Mouse (Mus musculus) heart, adult 2 months (tissue): Measurements from ENCODE around the gene Nxph4. TPM values are rescaled to one million over a fixed set of nuclear protein-coding genes. Genes with fewer than 3 reads are reported as not detected.
A peak's percentile ranks its signal among the peaks of the same experiment; 100 is the strongest.

Experiments
- DNase-seq, 2 experiments: peaks; one replicate each; pipeline ENCODE4 v3.0.0; 2021
- H3K27ac ChIP-seq: fragments of 200-600 bp; 2 replicates; pipeline ENCODE4 v1.8.1; 2022
- H3K27me3 ChIP-seq: fragments of 200-500 bp; 2 replicates; pipeline ENCODE4 v1.6.1; 2012; ENCODE audit warnings: mild to moderate bottlenecking, low read length, inconsistent platforms, mixed read lengths; ENCODE audit not compliant: control insufficient read depth, insufficient read depth
- H3K36me3 ChIP-seq: fragments of 200-500 bp; 2 replicates; pipeline ENCODE4 v1.6.1; 2012; ENCODE audit warnings: low read length, inconsistent platforms; ENCODE audit not compliant: control insufficient read depth, insufficient read depth
- H3K4me1 ChIP-seq: fragments of 200-500 bp; 2 replicates; pipeline ENCODE4 v1.6.1; 2011; ENCODE audit warnings: low read length; ENCODE audit not compliant: control insufficient read depth, insufficient read depth
- H3K4me3 ChIP-seq: fragments of 200-600 bp; 2 replicates; pipeline ENCODE4 v1.8.1; 2022
- H3K79me2 ChIP-seq: fragments of 200-500 bp; replicated peaks from 2 replicates; pipeline ENCODE4 v1.6.1; 2012; ENCODE audit warnings: mild to moderate bottlenecking, inconsistent platforms, low read length, moderate library complexity, mixed read lengths; ENCODE audit not compliant: control insufficient read depth, insufficient read depth
- H3K9ac ChIP-seq: fragments of 200-500 bp; 2 replicates; pipeline ENCODE4 v1.6.1; 2012; ENCODE audit warnings: low read depth, mild to moderate bottlenecking, control low read depth, inconsistent platforms, low read length, mixed read lengths
- CTCF ChIP-seq: fragments of 200-600 bp; IDR thresholded peaks from 2 replicates; pipeline ENCODE4 v1.8.1; 2022; ENCODE audit warnings: antibody characterized with exemption, mild to moderate bottlenecking, moderate library complexity
- EP300 ChIP-seq: fragments of 200-500 bp; IDR thresholded peaks from 2 replicates; pipeline ENCODE4 v1.6.1; 2011; ENCODE audit warnings: low read depth, low read length, control low read depth; ENCODE audit not compliant: insufficient read depth
- POLR2A ChIP-seq: fragments of 200-500 bp; IDR thresholded peaks from 2 replicates; pipeline ENCODE4 v1.6.1; 2011; ENCODE audit warnings: mild to moderate bottlenecking, low read depth, low read length, control low read depth; ENCODE audit not compliant: insufficient read depth
- WGBS: fragments of 180-500 bp; shearing (Covaris S2); methylation state at CpG from one replicate; pipeline ENCODE4 v1.1.7; 2018; 5-methylcytosine and 5-hydroxymethylcytosine counted together
- intact Hi-C: fragments of 180-260 bp; cut with DNase I; formaldehyde crosslinking; loops from one replicate; pipeline ENCODE4 v1.15.1; 2025
- polyA plus RNA-seq: library from polyadenylated mRNA; depleted of rRNA; stranded (reverse); fragments of >200 nt; gene quantifications from 2 replicates; pipeline ENCODE4 v1.2.3, GENCODE M21; 2012
- total RNA-seq, 2 experiments: library from RNA; stranded (reverse); gene quantifications; 2 replicates each; pipeline ENCODE4 v1.2.3; 2021

The Nxph4 gene
- total and polyA plus RNA-seq, 3 experiments = 0.34 to 0.68 (median 0.39) TPM

GRCm38 (mm10) chr10:127575741-127576140 is 41.4 kb upstream of the Nxph4 start:
- 73% methylated on average over 7 of the region's 7 CpGs for WGBS
- Histone ChIP-seq H3K4me1 (peaks cover 5% of the 10 kb centered on the region; the same call in 1 of the 2 replicates), H3K9ac (no peak overlapping the region), H3K4me3 (no peak overlapping the region), H3K27me3 (no peaks in the 10 kb centered on the region), H3K79me2 (no peaks in the 10 kb centered on the region), H3K27ac (peak overlapping the region; percentile 50), H3K36me3 (no peaks in the 10 kb centered on the region)
- no peak for DNase-seq
- TF ChIP-seq CTCF (no peak), EP300 (no peak), POLR2A (no peak)
- intact Hi-C loops = loop anchor here (2.0 to 5.0 kb wide), 2 partner anchors 47 to 362 kb away; no protein-coding TSS in a partner anchor

DNA sequence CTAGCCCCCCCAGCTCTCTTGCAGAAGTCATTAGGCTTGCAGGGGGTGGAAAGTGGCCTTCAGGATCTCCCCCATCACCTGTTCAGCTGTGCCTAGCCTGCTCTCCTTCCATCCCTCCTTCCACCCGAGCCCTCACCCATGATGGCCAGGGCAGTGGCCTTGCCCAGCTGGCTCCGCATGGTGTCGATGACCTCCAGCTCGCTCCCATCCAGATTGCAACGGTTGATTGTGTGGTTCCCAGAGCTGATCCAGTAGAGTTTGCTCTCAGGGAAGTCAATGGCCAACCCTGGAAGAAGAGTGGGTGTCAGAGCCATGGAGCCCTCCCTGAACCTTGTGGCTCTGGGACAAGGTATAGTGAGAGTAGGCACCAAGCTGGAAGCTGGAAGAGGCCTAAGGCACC is 37.9 kb upstream of the Nxph4 start:
- H3K4me3 ChIP-seq = no peak overlapping the region
- H3K36me3 ChIP-seq = no peaks in the 10 kb centered on the region
- H3K27me3 ChIP-seq = no peaks in the 10 kb centered on the region
- no peak overlapping the region for H3K27ac ChIP-seq
- no peak overlapping the region for H3K9ac ChIP-seq
- WGBS = 84% methylated on average over 5 of the region's 5 CpGs
- H3K4me1 ChIP-seq = peaks cover 6% of the 10 kb centered on the region; the same call in 1 of the 2 replicates
- DNase-seq = no peak
- H3K79me2 ChIP-seq = no peaks in the 10 kb centered on the region
- intact Hi-C loops = no loop called here
- TF ChIP-seq EP300 (no peak), POLR2A (no peak), CTCF (no peak)

DNA sequence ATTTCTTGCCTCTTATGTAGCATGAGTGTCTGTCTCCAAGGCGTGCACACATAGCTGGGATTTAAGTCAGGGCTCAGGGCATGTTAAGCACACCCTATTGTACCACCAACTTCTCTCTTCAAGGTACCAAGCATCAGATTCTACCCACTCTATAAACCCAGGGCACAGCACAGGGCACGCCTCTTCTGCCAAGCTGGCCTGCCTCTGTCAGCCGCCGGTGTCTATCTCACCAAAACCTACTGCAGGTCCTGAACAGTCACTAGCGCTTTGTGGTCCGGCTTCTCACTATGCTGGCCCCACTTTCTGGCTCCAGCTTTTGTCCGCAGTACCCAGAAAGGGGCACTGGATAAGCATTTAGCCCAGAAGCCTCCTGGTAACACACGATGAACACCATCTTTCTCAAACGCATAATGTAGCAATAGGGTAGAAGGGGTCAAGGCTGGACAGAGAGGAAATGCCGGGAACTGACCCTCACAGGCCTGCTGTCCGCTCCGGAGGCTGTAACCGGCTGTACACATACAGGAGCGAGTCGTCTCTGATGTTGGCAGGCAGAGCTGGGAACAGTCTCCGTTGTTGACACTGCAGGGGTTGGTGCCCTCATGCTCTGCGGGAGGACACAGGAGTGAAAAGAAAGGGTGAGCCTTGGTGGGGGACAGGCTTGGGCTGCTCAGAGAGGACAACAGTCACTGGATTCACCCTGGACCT is 36.7 kb upstream of the Nxph4 start:
- DNase-seq = no peak
- no peaks in the 10 kb centered on the region for H3K79me2 ChIP-seq
- WGBS = 86% methylated on average over 17 of the region's 17 CpGs
- 0 out of 2 replicates have a peak, but pooled peaks cover 2% of the 10 kb centered on the region for H3K4me1 ChIP-seq
- intact Hi-C loops = no loop called here
- TF ChIP-seq CTCF = no peak
- TF ChIP-seq EP300 = no peak
- no peak for TF ChIP-seq POLR2A
- no peak overlapping the region for H3K4me3 ChIP-seq
- no peak overlapping the region for H3K9ac ChIP-seq
- H3K27ac ChIP-seq = no peak overlapping the region
- no peaks in the 10 kb centered on the region for H3K36me3 ChIP-seq
- no peaks in the 10 kb centered on the region for H3K27me3 ChIP-seq

DNA sequence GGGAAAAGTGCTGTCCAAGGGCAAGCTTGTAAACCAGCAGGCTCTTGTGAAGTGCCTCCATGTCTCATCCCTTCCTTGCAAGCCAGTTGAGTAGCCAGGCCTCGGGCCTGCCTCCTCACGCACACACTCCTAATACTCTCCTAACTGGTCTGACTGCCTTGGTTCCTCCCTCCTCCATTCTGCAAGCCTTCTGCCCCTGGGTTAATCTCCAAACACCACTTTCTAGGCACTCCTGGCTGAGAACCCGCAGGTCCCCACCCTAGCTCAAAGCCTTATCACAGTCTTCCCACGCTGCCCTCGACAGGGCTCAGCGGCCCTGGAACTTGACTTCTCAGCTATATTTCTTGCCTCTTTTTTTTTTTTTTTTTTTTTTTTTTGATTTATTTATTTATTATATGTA is 36.0 kb upstream of the Nxph4 start:
- no peaks in the 10 kb centered on the region for H3K36me3 ChIP-seq

GRCm38 (mm10) chr10:127569450-127569849 is 35.1 kb upstream of the Nxph4 start:
- intact Hi-C loops = loop anchor here (2.0 to 10.0 kb wide), 3 partner anchors 53 to 165 kb away; partner anchors contain the start of gene Zbtb39

More for the DNA sequence above, 36.0 kb upstream of the Nxph4 start:
- TF ChIP-seq EP300 (no peak), POLR2A (no peak), CTCF (no peak)
- no peak for DNase-seq
- no peaks in the 10 kb centered on the region for H3K27me3 ChIP-seq
- 0 out of 2 replicates have a peak, but pooled peaks cover 2% of the 10 kb centered on the region for H3K4me1 ChIP-seq
- no peaks in the 10 kb centered on the region for H3K79me2 ChIP-seq
- H3K4me3 ChIP-seq = no peak overlapping the region
- 69% methylated on average over 6 of the region's 6 CpGs for WGBS
- H3K27ac ChIP-seq = no peak overlapping the region
- intact Hi-C loops = no loop called here
- no peak overlapping the region for H3K9ac ChIP-seq

More at GRCm38 (mm10) chr10:127569450-127569849, 35.1 kb upstream of the Nxph4 start:
- H3K4me1 ChIP-seq = peaks cover 3% of the 10 kb centered on the region
- H3K36me3 ChIP-seq = no peaks in the 10 kb centered on the region
- H3K4me3 ChIP-seq = no peak overlapping the region
- 15% methylated on average over 3 of the region's 3 CpGs for WGBS
- DNase-seq = peak; percentile 65 to 68
- TF ChIP-seq CTCF = peak; percentile 95
- TF ChIP-seq POLR2A = no peak
- 0 out of 2 replicates have a peak, but pooled peaks have one; percentile 48 for TF ChIP-seq EP300
- H3K79me2 ChIP-seq = no peaks in the 10 kb centered on the region
- no peak overlapping the region for H3K9ac ChIP-seq
- no peak overlapping the region; the same call in 1 of the 2 replicates for H3K27ac ChIP-seq
- no peaks in the 10 kb centered on the region for H3K27me3 ChIP-seq
